Mouse (Mus musculus) cerebellum, postnatal 25 days (tissue): Measurements from ENCODE around the gene Tceal9.
A peak's percentile ranks its signal among the peaks of the same experiment; 100 is the strongest.

Source experiments
- DNase-seq, 2 experiments: peaks; one replicate each; pipeline ENCODE4 v3.0.0; 2021; ENCODE audit warnings: mixed read lengths in 2 of 2

Tceal9 gene

GRCm38 (mm10) chrX:136244574-136245229 is at the start of gene Tceal9:
Gene Tceal9 (plus strand): TSS chrX:136245079.
- peak; percentile 71 to 80 for DNase-seq

- no peak for DNase-seq
Measured at GRCm38 (mm10) chrX:136195193-136195944, 49.5 kb upstream of the Tceal9 start.

GRCm38 (mm10) chrX:136196873-136197272 is 48.0 kb upstream of the Tceal9 start:
- DNase-seq = peak; percentile 48 to 59

- no peak for DNase-seq
Measured at GRCm38 (mm10) chrX:136203257-136203656, 41.6 kb upstream of the Tceal9 start.

- DNase-seq = peak; percentile 71 to 79
Measured at GRCm38 (mm10) chrX:136203664-136204066, 41.2 kb upstream of the Tceal9 start, which contains the start of gene Tceal5. Gene Tceal5 (minus strand): TSS chrX:136203876.

- DNase-seq = no peak
Measured at GRCm38 (mm10) chrX:136204406-136204805, 40.5 kb upstream of the Tceal9 start.

- no peak for DNase-seq
Measured at GRCm38 (mm10) chrX:136213396-136213795, 31.5 kb upstream of the Tceal9 start.

GRCm38 (mm10) chrX:136214729-136215677 is 29.9 kb upstream of the Tceal9 start, which contains the start of the genes Tceal7 and Bex1:
Gene Tceal7 (plus strand): TSS chrX:136214779.
Gene Bex1 (minus strand): TSS chrX:136215513.
- DNase-seq = peak; percentile 22 to 26

GRCm38 (mm10) chrX:136216303-136216702 is 28.6 kb upstream of the Tceal9 start:
- no peak for DNase-seq

GRCm38 (mm10) chrX:136223714-136224113 is 21.2 kb upstream of the Tceal9 start:
- DNase-seq = no peak

- no peak for DNase-seq
Measured at GRCm38 (mm10) chrX:136227768-136228167, 17.1 kb upstream of the Tceal9 start.

GRCm38 (mm10) chrX:136238118-136238517 is 6.8 kb upstream of the Tceal9 start:
- DNase-seq = peak; percentile 26 to 76

GRCm38 (mm10) chrX:136243181-136243580 is 1.7 kb upstream of the Tceal9 start:
- no peak for DNase-seq

GRCm38 (mm10) chrX:136245521-136246071 is 717 bp downstream of the Tceal9 start:
- peak; percentile 31 to 50 for DNase-seq

GRCm38 (mm10) chrX:136248811-136249210 is 3.9 kb downstream of the Tceal9 start:
- no peak for DNase-seq

- no peak for DNase-seq
Measured at GRCm38 (mm10) chrX:136249671-136250070, 4.8 kb downstream of the Tceal9 start.

- DNase-seq = no peak
Measured at GRCm38 (mm10) chrX:136252023-136252729, 7.3 kb downstream of the Tceal9 start.

GRCm38 (mm10) chrX:136267720-136268119 is 22.8 kb downstream of the Tceal9 start:
- DNase-seq = no peak

- DNase-seq = no peak
Measured at GRCm38 (mm10) chrX:136268173-136268572, 23.3 kb downstream of the Tceal9 start.

- DNase-seq = peak; percentile 77 to 83
Measured at GRCm38 (mm10) chrX:136269743-136270392, 25.0 kb downstream of the Tceal9 start, which contains the start of gene Bex3. Gene Bex3 (plus strand): TSS chrX:136270253.
